Mouse (Mus musculus): ENCODE measurements around the gene Ddx50. TPM values are rescaled to one million over a fixed set of nuclear protein-coding genes. Genes with fewer than 3 reads are reported as not detected.
A peak's percentile ranks its signal among the peaks of the same experiment; 100 is the strongest.

The Ddx50 gene
- polyA plus RNA-seq (2012; rRNA removed): 17.8 and 21.0 TPM in 2 replicates

DNA sequence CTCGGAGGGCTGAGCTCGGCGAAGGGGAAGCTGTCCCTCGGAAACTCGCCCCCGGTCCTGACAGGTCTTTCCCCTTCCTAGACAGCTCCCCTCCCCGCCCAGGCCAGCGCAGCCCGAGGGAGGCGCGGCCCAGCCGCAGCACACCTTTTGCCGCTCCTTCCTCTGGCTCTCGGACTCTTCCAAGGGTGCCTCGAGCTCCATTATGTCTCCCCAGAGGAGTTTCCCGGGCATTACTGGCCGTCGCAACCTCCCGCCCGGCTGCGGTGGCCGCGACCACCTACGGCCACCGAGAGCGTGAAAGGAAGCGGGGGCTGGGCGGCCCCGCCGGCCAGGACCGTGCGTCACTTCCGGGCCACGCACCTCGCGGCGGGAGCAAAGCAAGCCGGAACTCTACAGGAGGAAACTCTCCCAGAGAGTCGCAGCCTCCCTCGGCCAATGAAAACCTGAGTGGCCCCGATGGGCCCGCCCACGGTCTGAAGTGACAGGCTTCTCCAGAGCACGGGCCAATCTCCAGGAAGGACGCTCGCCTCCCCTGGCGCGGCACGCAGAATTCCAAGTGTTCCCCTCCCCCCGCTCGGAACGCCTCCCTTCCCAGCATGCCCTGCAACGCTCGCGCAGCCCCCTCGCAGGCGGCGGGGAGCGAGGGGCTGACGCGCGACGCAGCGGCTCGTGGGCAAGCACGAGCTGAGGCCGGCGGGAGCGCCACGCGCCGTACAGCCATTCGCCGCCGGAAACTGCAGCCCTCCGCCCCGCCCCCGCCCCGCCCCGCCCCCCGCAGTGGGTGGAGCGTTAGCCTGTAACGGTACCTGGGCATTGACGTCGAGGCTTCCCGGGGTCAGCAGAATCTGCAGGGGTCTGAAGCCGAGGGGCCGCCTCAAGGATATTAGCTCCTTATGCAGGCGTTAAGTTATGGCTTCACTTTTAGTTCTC, at the start of gene Ddx50:
Ddx50 (minus strand) TSS at position 338 of the 930 bp plus-strand sequence.
- Histone ChIP-seq H3K4me3 (ENCODE audit: control insufficient read depth, low read depth, low read length) (peak within 1 kb of the TSS; percentile 95), H3K36me3 (ENCODE audit: control insufficient read depth, insufficient read depth, low read length) (no peaks in the 10 kb centered on the region; the same call in 1 of the 2 replicates), H3K4me1 (ENCODE audit: control insufficient read depth, insufficient read depth, low read length) (no peaks in the 10 kb centered on the region; the same call in none of the 2 replicates), H3K27ac (ENCODE audit: control insufficient read depth, insufficient read depth, low read depth, low read length) (peak within 1 kb of the TSS; percentile 99), H3K27me3 (ENCODE audit: control insufficient read depth, insufficient read depth, low read length) (no peaks in the 10 kb centered on the region)
- TF ChIP-seq POLR2A (IDR thresholded peaks at IDR 0.05; ENCODE audit: control insufficient read depth, low read depth, low read length): peak; percentile 83
- no peak for TF ChIP-seq CTCF (IDR thresholded peaks at IDR 0.05; ENCODE audit: control insufficient read depth, insufficient read depth, insufficient replicate concordance, low read depth, low read length)

DNA sequence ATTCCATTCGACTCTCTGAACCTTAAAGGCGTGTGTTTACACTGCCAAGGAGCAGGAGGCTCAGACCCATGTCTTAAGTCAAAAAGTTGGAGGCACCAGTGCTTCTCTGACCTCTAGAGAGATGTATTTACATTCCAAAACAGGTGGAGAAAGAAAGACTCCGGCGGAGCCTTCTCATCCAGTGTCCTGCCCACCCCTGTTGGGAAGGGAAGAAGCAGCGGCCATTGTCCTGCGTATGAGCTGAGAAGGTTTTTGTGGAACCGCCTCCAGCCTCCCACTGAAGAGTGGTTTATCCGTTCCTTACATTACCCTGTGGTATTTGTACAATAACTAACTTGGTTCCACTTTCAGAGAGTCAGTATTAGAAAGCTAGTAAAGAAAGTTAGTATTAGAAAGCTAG, 41.8 kb upstream of the Ddx50 start:
- Histone ChIP-seq H3K4me3 (ENCODE audit: control insufficient read depth, low read depth, low read length) (no peak overlapping the region), H3K27me3 (ENCODE audit: control insufficient read depth, insufficient read depth, low read length) (no peaks in the 10 kb centered on the region), H3K4me1 (ENCODE audit: control insufficient read depth, insufficient read depth, low read length) (no peaks in the 10 kb centered on the region), H3K27ac (ENCODE audit: control insufficient read depth, insufficient read depth, low read depth, low read length) (no peak overlapping the region), H3K36me3 (ENCODE audit: control insufficient read depth, insufficient read depth, low read length) (no peaks in the 10 kb centered on the region; the same call in 1 of the 2 replicates)
- no peak for TF ChIP-seq POLR2A (IDR thresholded peaks at IDR 0.05; ENCODE audit: control insufficient read depth, low read depth, low read length)
- TF ChIP-seq CTCF (IDR thresholded peaks at IDR 0.05; ENCODE audit: control insufficient read depth, insufficient read depth, insufficient replicate concordance, low read depth, low read length): no peak

DNA sequence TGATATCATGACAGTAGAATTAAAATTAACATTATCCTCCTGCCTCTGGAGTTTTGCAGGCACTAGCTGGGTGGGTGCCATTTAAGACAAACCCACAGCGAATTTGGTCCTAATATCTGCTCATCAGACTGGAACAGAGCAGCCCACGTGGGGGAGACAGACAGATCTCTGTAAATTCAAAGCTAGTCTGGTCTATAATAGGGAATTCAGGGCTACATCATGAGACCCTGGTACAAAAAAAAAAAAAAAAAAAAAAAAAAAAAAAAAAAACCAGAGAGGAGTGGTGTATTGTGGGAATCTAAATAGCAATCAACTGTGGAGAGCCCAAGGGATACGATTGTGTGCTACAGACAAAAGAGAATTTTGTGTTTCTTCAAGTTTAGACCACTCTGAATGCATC, 41.2 kb upstream of the Ddx50 start:
- Histone ChIP-seq H3K27ac (ENCODE audit: control insufficient read depth, insufficient read depth, low read depth, low read length) (no peak overlapping the region), H3K36me3 (ENCODE audit: control insufficient read depth, insufficient read depth, low read length) (no peaks in the 10 kb centered on the region; the same call in 1 of the 2 replicates), H3K4me3 (ENCODE audit: control insufficient read depth, low read depth, low read length) (no peak overlapping the region)

DNA sequence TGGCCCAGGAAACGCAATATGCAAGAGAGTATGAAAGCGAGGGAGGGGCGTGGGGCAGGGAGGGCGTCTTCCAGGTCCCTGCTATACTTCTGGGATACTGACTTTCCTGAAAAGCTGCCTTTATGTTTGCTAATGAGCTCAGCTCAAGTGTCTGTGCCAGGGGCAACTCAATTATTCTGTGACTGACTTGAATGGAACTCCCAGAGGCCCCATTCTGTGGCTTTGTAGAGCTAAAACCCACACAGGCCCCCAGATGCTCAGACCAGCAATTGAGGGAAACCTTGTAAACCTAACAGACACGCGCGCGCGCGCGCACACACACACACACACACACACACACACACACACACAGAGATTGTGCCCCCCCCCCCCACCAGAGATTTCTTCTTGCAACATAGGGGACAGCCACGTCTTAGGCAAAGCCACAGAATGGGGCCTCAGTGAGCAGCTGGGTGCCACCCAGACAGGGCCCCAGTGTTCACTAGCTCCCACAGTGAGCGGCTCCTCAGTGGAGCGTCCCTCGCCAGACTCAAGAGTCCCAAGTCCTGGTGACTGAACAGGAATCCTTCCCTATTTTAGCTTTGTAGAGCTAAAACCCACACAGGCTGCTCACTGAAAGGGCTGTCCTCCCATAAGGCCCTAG, 36.1 kb upstream of the Ddx50 start:
- Histone ChIP-seq H3K4me1 (ENCODE audit: control insufficient read depth, insufficient read depth, low read length) (no peaks in the 10 kb centered on the region), H3K27ac (ENCODE audit: control insufficient read depth, insufficient read depth, low read depth, low read length) (no peak overlapping the region), H3K36me3 (ENCODE audit: control insufficient read depth, insufficient read depth, low read length) (no peaks in the 10 kb centered on the region; the same call in 1 of the 2 replicates), H3K27me3 (ENCODE audit: control insufficient read depth, insufficient read depth, low read length) (no peaks in the 10 kb centered on the region), H3K4me3 (ENCODE audit: control insufficient read depth, low read depth, low read length) (no peak overlapping the region)
- TF ChIP-seq POLR2A (IDR thresholded peaks at IDR 0.05; ENCODE audit: control insufficient read depth, low read depth, low read length) (no peak), CTCF (IDR thresholded peaks at IDR 0.05; ENCODE audit: control insufficient read depth, insufficient read depth, insufficient replicate concordance, low read depth, low read length) (no peak)

More for the DNA sequence above, 41.2 kb upstream of the Ddx50 start:
- TF ChIP-seq POLR2A (IDR thresholded peaks at IDR 0.05; ENCODE audit: control insufficient read depth, low read depth, low read length) (no peak), CTCF (IDR thresholded peaks at IDR 0.05; ENCODE audit: control insufficient read depth, insufficient read depth, insufficient replicate concordance, low read depth, low read length) (no peak)
- Histone ChIP-seq H3K27me3 (ENCODE audit: control insufficient read depth, insufficient read depth, low read length) (no peaks in the 10 kb centered on the region), H3K4me1 (ENCODE audit: control insufficient read depth, insufficient read depth, low read length) (no peaks in the 10 kb centered on the region)

DNA sequence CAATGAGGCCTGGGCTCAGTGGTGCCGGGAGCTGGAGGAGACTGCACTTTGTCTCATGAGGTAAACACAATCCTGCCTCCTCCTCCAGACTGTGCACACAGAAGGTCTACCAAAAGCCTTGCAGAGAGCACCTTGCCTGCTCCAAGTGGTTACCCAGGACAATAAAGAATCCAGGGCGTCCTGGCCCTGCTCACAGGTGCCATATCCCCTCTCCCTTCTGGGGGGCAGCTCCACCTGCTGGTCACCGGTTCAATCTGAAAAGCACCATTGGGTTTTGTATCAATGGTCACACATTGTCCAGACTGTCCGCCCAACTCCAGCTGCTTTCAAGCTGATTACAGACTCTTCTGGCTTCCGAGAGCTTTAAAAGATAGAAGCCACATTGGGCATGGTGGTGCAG, 32.0 kb upstream of the Ddx50 start:
- Histone ChIP-seq H3K27me3 (ENCODE audit: control insufficient read depth, insufficient read depth, low read length) (no peaks in the 10 kb centered on the region), H3K27ac (ENCODE audit: control insufficient read depth, insufficient read depth, low read depth, low read length) (no peak overlapping the region), H3K36me3 (ENCODE audit: control insufficient read depth, insufficient read depth, low read length) (no peaks in the 10 kb centered on the region), H3K4me3 (ENCODE audit: control insufficient read depth, low read depth, low read length) (no peak overlapping the region), H3K4me1 (ENCODE audit: control insufficient read depth, insufficient read depth, low read length) (no peaks in the 10 kb centered on the region)
- TF ChIP-seq CTCF (IDR thresholded peaks at IDR 0.05; ENCODE audit: control insufficient read depth, insufficient read depth, insufficient replicate concordance, low read depth, low read length): no peak
- TF ChIP-seq POLR2A (IDR thresholded peaks at IDR 0.05; ENCODE audit: control insufficient read depth, low read depth, low read length): no peak

DNA sequence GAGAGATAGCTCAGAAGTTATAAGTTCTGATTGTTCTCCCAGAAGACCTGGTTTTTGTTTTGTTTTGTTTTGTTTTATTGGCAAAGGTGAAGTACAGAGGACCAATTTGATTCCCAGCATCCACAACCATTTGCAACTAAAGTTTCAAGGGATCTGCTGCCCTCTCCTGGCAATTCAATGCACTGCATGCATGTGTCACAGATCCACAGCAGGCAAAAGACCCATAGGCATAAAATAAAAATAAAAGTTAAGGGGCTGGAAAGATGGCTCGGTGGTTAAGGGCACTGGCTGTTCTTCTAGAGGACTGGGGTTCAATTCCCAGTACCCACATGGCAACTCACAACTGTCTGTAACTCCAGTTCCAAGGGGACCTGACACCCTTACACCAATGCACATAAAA, 28.8 kb upstream of the Ddx50 start:
- no peaks in the 10 kb centered on the region for H3K4me1 ChIP-seq (ENCODE audit: control insufficient read depth, insufficient read depth, low read length)
- no peaks in the 10 kb centered on the region for H3K36me3 ChIP-seq (ENCODE audit: control insufficient read depth, insufficient read depth, low read length)
- no peaks in the 10 kb centered on the region for H3K27me3 ChIP-seq (ENCODE audit: control insufficient read depth, insufficient read depth, low read length)
- no peak overlapping the region for H3K27ac ChIP-seq (ENCODE audit: control insufficient read depth, insufficient read depth, low read depth, low read length)
- TF ChIP-seq CTCF (IDR thresholded peaks at IDR 0.05; ENCODE audit: control insufficient read depth, insufficient read depth, insufficient replicate concordance, low read depth, low read length): no peak
- TF ChIP-seq POLR2A (IDR thresholded peaks at IDR 0.05; ENCODE audit: control insufficient read depth, low read depth, low read length): no peak
- H3K4me3 ChIP-seq (ENCODE audit: control insufficient read depth, low read depth, low read length): no peak overlapping the region

DNA sequence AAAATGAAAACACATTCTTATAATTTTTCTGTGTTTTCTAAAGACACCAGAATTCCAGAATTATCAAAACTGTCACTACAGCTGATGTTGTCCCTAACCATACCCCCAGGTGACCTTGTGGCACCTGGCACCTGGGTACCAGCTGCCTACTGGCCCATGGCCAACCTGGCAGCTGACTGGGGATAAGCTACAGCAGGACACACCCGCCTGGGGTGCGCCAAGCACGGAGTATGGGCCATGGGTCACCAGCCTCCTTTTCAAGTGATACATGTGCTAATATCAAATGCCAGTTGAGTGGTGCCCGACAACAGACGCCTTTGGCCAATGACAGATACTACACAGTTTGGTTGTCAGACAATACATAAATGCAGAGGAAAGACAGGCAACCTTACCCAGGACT, 26.3 kb upstream of the Ddx50 start:
- H3K36me3 ChIP-seq (ENCODE audit: control insufficient read depth, insufficient read depth, low read length): no peaks in the 10 kb centered on the region
- H3K4me1 ChIP-seq (ENCODE audit: control insufficient read depth, insufficient read depth, low read length): no peaks in the 10 kb centered on the region
- H3K4me3 ChIP-seq (ENCODE audit: control insufficient read depth, low read depth, low read length): no peak overlapping the region
- no peaks in the 10 kb centered on the region for H3K27me3 ChIP-seq (ENCODE audit: control insufficient read depth, insufficient read depth, low read length)
- TF ChIP-seq POLR2A (IDR thresholded peaks at IDR 0.05; ENCODE audit: control insufficient read depth, low read depth, low read length) (no peak), CTCF (IDR thresholded peaks at IDR 0.05; ENCODE audit: control insufficient read depth, insufficient read depth, insufficient replicate concordance, low read depth, low read length) (no peak)
- 0 out of 2 replicates have a peak overlapping the region, but pooled peaks have one; percentile 19 for H3K27ac ChIP-seq (ENCODE audit: control insufficient read depth, insufficient read depth, low read depth, low read length)
